Mouse (Mus musculus) embryo, embryonic 9.5 days (tissue): Measurements from ENCODE around the gene Gm28053.
"Not testable (repeated sequence)": the region's sequence is repeated elsewhere in the genome, so short reads cannot be mapped to it uniquely, and the experiment has no call there.

Experiments
- DNase-seq: peaks from one replicate; pipeline ENCODE4 v3.0.0-alpha.2; 2017; ENCODE audit errors: extremely low spot score

Gene Gm28053

DNA sequence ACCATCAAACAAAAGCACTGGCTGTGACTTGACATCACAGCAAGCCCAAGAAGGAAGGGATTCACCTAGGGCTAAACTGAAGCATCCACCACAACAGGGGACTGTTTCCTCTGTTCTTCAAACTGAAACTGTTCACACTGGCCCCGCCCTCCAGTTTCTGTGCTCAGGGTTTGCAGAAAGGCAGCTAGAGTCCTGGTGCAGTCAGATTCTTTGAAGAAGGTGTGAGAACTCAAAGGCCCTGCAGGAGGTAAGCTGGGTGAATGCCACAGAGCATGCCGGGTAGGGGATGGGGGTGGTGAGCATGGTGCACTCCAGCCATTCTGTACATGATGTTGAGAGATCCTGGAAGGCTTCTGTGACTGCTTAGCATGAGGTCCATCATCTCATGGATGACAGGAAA lies at the start of gene Gm28053, which contains the start of gene Gimap7:
TSS of gene Gm28053 (plus strand) at position 153 of the 400 bp plus-strand sequence.
TSS of gene Gimap7 (plus strand) at position 167 of the 400 bp plus-strand sequence.
- no peak for DNase-seq

DNA sequence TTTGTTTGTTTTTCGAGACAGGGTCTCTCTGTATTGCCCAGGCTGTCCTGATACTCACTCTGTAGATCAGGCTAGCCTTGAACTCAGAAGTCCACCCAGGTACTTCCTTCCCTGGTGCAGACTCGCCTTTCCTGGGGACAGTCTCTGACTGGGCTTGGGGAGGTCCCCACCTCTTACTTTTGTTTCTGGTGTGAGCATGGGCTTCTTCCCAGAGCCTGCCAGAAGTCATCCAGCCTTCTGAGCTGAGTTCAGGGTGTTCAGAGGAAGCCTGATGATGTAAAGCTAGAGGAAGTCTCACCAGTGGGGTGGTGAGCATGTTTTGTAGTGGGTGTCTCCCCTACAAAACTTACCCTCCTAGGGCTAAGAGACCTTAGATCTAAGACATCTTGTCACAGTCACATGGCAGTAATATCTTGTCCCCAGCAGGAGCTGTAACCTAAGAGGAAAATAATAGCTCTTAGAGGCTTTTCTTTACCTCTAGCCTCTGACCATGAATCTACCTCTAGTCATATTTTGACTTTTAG lies 48.9 kb upstream of the Gm28053 start:
- DNase-seq = no peak

- DNase-seq = no peak
Observed at GRCm38 (mm10) chr6:48674291-48675058, 43.9 kb upstream of the Gm28053 start.

DNA sequence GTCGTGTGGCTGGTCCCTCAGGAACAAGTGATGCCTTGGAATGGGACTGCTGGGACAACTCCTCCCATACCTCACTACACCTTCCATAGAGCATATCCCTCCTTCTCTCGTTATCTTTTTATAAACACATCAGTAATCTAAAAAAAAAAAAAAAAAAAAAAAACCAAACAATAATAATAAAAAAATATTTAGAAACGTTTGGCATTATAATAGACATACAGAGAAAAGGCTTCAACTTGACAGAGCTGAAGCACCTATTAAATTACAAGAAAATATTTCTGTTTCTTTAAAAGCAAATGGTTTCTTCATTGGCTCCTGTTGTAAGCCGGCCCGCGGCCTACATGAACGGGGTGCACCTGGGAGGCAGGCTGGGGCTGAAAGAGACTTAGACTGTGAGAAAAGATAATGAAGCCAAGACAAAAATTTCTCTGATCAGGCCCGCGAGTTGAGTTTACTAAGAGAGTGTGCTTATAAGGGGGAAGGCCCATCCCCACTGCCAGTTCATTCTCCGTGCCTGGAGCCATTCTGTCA lies 42.9 kb upstream of the Gm28053 start:
- no peak for DNase-seq

DNA sequence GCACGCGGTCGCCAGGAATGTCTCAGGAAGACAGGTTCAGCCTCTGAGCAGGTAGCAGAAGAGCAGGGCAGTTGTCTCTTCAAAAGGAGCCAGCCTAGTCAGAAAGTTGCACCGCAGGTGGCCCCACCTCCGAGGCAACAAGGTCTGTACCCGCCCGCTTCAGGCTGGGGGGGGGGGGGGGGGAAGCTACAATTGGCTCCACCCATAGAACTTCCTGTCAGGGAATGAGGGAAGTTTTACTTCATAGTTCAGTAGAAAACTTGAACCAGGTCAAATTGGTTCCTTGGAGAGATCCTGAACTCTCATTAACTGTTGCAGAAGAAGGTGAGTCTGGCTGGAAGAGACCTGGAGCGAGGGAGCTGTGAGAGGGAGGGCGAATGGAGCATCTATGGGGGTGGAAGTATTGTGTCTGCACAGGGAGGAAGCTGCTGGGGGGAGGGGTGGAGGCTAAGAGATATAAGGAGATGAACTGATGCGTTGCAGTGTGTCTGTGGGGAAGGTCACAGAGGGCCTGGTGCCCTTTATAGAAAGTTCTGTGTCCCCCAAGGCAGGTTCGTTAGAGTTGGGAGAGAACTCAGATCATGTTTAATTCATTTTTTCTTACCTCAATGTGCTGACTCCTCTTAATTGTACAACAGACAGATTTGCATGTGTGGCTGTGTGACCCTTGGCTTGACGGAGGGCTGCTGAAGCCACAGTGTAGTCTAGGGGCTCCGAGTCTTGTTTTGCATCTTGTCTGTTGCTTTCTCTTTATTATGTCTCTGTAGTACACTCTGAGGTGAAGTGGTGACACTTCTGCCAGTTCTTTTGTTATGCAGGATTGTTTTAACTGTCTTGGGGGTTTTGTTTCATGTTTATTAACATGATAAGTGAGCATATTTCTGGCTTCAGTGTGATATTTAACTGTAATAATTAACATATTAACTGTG lies 42.2 kb upstream of the Gm28053 start, which contains the start of gene Gimap9:
TSS of gene Gimap9 (plus strand) at position 199 of the 929 bp plus-strand sequence.
- DNase-seq = peak; percentile 45

DNA sequence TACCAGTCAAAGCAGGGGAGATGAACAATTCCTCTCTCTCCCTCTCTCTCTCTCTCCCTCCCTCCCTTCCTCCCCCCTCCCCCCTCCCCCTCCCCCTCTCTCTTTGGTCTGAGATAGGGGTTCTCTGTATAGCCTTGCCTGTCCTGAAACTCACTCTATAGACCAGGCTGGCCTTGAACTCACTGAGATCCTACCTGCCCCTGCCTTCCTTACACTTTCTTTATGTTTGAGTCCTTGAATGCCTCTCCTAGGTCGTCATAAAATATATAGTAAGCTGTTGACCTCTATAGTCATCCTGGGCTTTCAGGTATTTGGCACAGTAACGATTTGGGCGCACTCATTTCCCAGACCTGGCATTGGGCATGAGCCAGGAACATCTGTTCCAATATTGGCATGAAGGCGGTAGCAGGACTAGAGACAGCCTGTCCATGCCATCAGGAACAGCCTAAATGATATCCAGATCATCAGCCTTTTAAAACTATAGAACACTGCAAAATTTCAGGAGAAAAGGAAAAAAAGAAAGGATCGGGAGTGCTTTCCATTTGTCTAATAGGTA lies 41.5 kb upstream of the Gm28053 start:
- no peak for DNase-seq

DNA sequence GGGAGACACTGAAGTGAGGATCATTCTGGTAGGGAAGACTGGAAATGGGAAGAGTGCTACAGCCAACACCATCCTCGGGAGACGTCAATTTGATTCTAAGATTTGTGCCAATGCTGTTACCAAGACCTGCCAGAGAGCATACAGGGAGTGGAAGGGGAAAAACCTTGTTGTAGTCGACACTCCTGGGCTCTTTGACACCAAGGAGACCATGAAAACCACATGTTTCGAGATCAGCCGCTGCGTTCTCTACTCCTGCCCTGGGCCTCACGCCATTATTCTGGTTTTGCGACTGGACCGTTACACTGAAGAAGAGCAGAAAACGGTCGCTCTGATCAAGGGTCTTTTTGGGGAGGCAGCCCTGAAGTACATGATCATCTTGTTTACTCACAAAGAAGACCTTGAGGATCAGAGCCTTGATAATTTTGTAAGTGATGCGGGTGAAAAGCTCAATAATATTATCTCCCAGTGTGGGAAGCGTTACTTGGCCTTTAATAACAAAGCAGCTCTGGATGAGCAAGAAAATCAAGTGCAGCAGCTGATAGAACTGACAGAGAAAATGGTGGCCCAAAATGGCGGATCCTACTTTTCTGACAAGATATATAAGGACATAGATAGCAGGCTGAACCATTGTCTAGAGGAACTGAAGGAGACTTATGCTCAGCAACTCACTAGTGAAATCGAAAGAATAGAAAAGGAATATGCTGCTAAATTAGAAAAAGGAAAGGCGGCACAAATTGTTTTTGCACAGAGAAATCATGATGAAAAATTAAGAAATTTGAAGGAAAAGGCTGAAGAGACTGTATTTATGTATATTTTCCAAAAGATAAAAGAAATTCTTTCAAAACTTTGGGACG lies 40.7 kb upstream of the Gm28053 start:
- no peak for DNase-seq

GRCm38 (mm10) chr6:48678391-48678790 lies 40.0 kb upstream of the Gm28053 start:
- no peak for DNase-seq

DNA sequence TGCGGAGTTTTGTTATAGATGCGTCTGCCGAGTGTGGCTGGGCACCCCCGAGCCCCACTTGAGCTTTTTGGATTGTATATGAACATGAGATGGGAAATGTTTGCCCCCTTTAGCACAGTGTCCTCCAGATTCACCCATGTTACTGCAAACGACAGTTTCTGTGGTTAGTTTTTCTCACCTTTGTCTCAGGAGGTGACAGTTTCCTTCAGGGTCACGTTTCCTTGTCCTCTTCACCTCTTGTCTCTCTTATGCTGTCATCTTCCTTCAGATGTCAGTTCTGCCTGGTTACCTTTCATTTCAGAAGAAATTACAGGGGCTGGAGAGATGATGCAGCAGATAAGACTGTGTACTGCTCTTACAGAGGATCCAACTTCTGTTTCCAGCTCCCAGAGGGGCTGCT lies 38.7 kb upstream of the Gm28053 start:
- DNase-seq = no peak

- DNase-seq = no peak
Observed at GRCm38 (mm10) chr6:48680421-48680820, 38.0 kb upstream of the Gm28053 start.

GRCm38 (mm10) chr6:48681472-48682090 lies 36.8 kb upstream of the Gm28053 start:
- no peak for DNase-seq

DNA sequence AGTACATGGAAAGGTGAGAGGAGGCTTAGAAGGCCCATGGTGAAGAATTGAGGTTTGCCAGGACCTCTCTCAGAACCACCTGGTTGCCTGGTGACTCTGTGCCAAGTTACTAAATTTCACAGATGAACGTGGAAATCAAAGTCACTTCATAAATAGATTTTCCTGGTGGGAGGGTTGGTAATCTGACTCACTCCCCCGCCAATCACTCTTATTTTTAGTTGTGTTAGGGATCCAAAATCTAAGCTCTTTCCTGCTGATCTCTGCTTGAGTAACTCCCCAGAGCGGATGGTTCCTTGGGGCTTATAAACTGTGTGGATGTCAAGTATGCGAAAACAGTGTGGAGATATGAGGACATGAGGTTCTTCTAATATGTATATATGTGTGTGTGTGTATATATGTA lies 36.1 kb upstream of the Gm28053 start:
- no peak for DNase-seq

- not testable (repeated sequence) for DNase-seq
Observed at GRCm38 (mm10) chr6:48683263-48683821, 35.1 kb upstream of the Gm28053 start.

GRCm38 (mm10) chr6:48684319-48684718 lies 34.1 kb upstream of the Gm28053 start, which contains the start of gene Gimap4:
Gene Gimap4 (plus strand): TSS chr6:48684549.
- no peak for DNase-seq

DNA sequence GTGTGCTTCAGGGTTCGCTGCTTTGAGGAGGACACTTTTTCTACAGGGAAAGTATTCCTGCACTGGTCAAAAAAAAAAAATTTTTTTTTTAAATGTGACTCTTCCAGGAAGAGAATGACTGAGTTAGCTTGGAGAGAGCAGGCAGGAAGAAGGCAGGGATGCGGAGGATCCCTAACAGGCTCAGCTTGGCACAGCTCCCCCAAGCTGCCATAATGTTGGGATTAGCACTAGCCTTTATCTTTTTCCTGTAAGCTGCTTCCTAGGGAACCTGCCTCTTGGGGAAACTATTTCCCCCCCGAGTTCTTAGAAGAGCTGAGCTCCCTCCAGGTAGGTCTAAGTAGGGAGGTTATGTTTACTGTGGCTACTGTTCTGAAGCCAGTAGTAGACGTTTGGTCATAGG lies 33.6 kb upstream of the Gm28053 start:
- DNase-seq = no peak

DNA sequence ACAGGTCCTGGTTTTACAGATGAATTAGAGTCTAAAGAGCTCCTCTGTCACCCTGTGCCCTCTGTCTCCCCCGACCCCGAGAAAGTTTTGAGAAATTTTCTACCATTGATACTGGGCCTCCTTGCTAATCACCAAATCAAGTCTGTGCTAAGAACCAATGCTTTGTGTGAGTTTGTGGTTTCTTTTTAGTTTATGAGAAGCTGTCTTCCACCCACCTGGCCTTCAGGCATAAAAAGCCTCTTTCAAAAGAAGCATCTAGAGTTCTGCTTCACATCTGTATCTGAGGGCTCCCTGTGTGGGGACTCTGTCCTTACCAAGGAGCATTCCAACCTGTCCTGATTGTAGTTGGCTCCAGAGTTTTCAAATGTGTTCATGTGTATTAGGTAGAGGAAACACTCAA lies 33.2 kb upstream of the Gm28053 start:
- no peak for DNase-seq

DNA sequence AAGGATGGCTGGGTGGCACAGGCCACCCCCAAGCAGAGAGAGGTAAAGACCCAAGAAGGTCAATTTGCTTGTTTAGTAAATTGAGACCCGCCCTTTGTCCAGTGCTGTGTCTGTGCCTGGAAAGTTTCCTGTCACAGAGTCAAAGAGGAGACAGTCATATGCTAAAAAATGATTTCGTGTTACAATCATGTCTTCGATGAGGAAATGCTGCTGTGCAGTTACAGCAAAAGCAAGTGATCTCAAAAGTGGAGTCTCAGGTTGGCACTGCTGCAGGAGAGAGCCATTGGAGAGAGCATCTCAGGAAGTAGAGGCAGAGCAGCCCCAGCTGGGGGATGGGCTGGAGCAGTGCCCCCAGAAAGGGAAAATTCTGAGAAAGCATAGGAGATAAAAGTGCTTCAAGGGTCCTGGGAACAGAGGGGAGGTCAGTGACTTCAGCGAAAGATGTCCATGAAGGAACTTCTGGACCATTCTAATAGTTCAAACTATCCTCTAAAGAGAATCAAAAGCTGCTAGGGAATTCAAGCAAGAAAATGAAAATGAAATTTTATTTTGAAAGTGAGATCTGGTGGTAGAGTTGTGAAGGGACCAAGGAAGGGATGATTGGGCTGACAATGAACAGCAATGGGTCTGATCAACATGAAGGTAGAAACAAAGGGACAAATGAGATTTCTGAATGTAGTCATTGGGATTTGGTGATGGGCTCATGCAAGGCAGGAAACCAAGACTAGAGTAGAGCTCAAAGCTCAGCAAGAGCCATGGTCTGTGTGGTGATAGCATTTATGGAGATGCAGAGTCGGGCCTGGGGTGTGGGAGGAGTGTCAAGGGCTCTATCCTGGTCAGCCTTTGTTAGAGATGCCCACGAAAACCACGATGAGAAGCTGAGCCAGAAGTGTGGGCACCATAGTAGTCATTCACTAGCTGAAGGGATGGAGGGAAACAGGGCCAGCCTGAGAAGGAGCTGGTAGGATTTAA lies 32.4 kb upstream of the Gm28053 start:
- DNase-seq = no peak

DNA sequence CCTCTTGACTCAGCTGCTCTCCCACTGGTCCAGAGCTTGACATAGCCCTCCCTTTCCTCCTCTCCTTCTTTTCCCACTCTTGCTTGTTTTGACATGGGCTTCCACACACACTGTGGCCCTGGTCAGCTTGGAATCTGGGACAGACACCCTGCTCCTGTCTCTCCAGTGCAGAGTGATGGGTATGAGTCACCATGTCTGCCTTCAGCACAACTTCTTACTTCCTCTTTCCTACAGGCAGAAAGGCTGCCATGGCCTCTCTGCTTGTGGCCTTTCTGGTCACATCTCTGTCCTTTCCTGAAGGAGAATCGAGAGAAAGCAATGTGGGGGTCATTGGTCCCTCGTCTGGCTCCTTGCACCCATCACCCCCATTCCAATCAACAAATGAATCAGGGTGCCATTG lies 31.3 kb upstream of the Gm28053 start:
- no peak for DNase-seq

- no peak for DNase-seq
Observed at GRCm38 (mm10) chr6:48689320-48689719, 29.1 kb upstream of the Gm28053 start.
